Mouse (Mus musculus) heart, postnatal 0 days (tissue): Measurements from ENCODE around the gene Cass4.

Experiments used
- CTCF ChIP-seq: IDR thresholded peaks from 2 replicates; pipeline ENCODE4 v1.5.1; 2016; ENCODE audit warnings: antibody characterized with exemption, control low read depth, low read depth
- EP300 ChIP-seq: IDR thresholded peaks from 2 replicates; pipeline ENCODE4 v1.6.1; 2016; ENCODE audit warnings: antibody characterized with exemption, low read depth

- TF ChIP-seq CTCF = no peak
- no peak for TF ChIP-seq EP300
These were observed 22.6 kb downstream of the Cass4 start for GRCm38 (mm10) chr2:172416218-172416617.
